Mouse (Mus musculus): ENCODE measurements around the gene Faap20.

Gene Faap20

DNA sequence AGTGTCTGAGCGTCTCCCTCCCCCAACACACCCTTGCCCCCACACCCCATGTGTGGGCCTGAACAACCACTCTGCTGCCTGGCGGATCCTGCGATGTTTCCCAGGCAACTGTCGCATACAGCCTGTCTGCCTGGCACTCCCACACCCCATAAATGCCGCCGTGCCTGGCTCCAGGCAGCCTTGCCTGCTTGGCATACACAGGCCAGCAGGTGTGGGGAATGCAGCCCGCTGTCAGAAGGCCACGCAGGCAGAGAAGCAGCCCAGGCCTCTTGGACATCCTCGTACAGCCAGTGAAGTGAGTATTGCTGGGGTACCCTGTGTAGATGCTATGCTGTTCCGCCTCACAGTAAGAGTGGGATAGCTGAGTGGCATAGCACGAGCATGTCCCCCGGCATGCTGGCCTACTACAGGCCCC, 2.9 kb upstream of the Faap20 start:
- in situ Hi-C loops (cut with MboI), result loop anchor here (10.0 to 25.0 kb wide), 2 partner anchors 152 to 359 kb away; partner anchors contain the start of gene Fam213b

DNA sequence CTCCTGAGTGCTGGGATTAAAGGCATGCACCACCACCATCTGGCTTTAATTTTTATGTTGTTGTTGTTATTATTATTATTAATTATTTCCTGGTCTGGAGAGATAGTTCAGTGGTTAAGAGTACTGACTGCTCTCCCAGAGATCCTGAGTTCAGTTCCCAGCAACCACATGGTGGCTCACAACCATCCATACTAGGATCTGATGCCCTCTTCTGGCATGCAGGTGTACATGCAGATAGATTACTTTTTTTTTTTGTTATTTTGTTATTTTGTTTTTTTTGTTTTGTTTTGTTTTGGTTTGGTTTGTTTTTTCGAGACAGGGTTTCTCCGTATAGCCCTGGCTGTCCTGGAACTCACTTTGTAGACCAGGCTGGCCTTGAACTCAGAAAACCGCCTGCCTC, 1.5 kb upstream of the Faap20 start:
- in situ Hi-C loops (cut with MboI), result loop anchor here (10.0 to 25.0 kb wide), 2 partner anchors 153 to 361 kb away; partner anchors contain the start of gene Fam213b

GRCm38 (mm10) chr4:155249257-155249647, 350 bp upstream of the Faap20 start:
- in situ Hi-C loops (cut with MboI), result loop anchor here (10.0 to 25.0 kb wide), 2 partner anchors 154 to 362 kb away; partner anchors contain the start of gene Fam213b

DNA sequence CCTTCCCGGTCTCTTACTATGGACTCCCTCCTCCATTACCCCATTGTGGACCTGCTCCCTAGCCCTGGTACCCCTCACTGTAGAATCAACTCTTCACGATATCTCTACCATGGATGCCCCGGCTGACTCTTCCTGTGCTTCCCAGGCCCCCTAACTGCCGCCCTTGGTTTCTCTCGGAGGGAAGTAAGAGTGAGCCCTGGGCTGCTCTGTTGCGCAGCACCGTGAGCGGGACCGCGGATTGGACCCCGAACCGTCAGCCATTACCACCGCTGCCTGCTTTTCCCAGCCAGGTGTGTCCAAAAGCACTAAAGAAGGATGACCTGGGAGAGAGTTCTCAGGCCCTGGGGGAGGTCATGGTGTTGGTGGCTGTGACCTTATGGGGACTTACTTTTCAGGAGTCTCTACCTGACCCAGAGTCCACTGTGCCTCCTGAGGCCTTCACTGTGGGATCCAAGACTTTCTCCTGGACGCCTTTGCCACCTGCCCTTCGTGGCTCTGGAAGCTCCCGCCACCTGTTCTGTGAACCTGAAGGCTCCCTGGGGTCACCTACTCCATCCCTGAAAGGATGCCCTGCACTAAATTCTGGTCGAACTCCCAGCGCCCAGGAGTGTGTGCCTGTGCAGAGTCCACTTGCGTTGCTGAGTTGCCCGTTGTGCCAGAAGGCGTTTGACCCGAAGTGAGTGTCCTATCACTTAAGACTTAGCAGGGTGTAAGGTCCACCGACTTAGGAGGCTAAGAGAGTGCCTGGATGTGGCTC, 937 bp downstream of the Faap20 start:
- in situ Hi-C loops (cut with MboI), result no loop called here

DNA sequence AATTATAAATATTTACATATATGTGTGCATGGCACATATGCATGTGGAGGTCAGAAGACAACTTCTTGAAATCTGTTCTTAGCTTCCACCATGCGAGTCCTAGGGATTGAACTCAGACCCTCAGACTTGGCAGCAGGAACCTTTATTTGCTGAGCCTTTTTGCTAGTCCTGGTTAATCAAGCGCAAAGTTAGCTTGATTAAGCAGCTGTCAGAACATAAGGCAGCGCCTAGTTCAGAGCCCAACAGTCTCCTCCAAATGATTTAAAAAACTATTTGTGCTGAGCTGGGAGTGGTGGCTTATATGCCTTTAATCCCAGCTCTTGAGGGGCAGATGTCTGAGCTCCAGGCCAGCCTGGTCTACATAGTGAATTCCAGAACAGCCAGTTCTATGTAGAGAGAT, 1.5 kb downstream of the Faap20 start:
- in situ Hi-C loops (cut with MboI), result no loop called here

- in situ Hi-C loops (cut with MboI), result no loop called here
These were observed 2.7 kb downstream of the Faap20 start for GRCm38 (mm10) chr4:155252253-155252652.

DNA sequence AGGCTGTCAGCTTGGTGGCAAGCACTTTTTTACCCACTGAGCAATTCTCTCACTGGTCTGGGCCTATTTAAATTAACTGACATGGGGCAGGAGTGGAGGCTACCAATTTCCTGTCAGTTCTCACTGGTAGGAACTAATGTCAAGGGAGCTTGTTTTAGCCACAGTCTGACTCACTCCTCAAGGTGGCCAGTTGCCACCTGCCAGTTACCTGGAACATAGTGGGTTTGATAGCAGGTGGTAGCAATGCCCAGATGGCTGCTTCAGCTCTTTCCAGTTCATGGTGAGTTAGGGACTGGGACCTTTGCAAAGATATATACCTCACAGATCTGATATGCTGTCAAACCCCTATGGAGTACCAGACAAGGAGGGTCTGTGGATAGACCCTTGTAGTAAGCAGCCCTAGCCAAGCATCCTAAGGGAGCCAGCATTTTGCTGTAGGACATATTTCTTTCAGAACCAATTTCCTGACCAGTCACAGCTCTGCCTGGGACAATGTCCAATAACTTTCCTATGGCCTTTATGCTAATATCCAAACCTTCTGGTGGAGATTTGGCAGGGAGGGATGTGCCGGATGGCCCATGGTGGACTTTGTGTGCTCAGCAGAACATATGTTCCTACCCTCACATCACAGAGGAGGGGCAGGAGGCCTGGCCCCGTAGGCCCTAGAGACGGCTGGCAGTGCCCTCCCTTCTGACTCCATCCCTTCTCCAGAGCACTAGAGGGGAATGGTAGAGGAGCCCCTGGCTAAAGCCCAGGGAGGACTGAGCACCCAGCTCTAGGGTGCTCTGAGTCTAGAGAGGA, 15.1 kb downstream of the Faap20 start:
- in situ Hi-C loops (cut with MboI), result no loop called here

- in situ Hi-C loops (cut with MboI), result no loop called here
These were observed 17.5 kb downstream of the Faap20 start for GRCm38 (mm10) chr4:155267047-155267543.

GRCm38 (mm10) chr4:155267639-155268175, 18.1 kb downstream of the Faap20 start:
- in situ Hi-C loops (cut with MboI), result no loop called here

DNA sequence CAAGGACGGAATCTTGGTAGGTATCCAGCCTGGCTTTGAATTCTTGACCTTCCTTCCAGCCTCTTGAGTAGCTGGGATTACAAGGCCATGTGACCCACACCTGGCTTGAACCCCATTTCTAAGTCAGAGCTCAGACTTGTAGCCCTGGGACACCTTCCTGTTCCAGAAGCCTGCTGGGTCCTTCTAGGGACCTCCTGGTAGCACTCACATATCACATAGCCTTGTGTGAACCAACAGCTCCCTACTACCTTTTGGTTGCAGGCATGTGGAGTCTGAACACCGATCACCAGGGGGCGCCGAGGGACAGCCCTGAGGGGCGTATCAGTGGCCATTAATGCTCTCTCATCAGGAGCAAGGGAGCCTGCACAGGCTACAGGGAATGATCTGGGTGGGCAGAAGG, 18.8 kb downstream of the Faap20 start:
- in situ Hi-C loops (cut with MboI), result no loop called here

DNA sequence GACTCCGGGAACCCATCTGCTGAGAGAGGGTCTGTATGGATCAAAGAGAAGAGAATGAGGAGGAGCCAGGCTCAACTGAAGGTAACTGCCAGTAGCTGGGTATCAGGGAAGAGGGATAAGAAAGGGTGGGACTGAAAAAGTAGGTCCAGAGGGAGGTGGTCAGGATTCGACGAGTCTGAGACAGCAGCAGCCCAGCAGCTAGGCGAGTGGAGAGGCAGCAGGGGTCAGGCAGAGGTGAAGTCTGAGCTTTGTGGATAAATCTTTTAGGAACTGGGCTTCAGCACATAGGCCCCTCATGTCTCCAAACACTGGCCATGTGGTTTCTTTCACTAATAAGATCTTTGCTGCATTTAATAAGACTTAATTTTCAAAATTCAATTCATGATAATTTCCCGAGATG, 24.8 kb downstream of the Faap20 start:
- in situ Hi-C loops (cut with MboI), result no loop called here

GRCm38 (mm10) chr4:155274851-155275250, 25.2 kb downstream of the Faap20 start:
- in situ Hi-C loops (cut with MboI), result no loop called here

- in situ Hi-C loops (cut with MboI), result no loop called here
These were observed 28.4 kb downstream of the Faap20 start for GRCm38 (mm10) chr4:155277963-155278362.

DNA sequence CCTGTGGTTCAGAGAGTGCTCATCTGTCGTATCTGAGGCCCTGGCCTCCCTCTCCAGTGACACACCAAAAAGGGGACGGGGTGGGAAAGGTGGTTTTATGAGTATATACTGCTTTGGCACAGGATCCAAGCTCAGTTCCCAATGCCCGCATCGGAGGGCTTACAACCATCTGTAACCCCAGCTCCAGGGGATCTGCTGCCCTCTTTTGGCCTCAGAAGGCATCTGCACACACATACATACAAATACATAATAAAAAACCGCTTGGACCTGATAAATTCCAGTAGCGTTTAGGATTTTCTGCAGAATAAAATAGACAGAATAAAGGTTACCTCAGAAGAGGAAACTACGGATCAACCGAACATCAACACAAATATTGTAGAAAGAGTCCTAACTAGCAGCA, 29.5 kb downstream of the Faap20 start:
- in situ Hi-C loops (cut with MboI), result no loop called here

DNA sequence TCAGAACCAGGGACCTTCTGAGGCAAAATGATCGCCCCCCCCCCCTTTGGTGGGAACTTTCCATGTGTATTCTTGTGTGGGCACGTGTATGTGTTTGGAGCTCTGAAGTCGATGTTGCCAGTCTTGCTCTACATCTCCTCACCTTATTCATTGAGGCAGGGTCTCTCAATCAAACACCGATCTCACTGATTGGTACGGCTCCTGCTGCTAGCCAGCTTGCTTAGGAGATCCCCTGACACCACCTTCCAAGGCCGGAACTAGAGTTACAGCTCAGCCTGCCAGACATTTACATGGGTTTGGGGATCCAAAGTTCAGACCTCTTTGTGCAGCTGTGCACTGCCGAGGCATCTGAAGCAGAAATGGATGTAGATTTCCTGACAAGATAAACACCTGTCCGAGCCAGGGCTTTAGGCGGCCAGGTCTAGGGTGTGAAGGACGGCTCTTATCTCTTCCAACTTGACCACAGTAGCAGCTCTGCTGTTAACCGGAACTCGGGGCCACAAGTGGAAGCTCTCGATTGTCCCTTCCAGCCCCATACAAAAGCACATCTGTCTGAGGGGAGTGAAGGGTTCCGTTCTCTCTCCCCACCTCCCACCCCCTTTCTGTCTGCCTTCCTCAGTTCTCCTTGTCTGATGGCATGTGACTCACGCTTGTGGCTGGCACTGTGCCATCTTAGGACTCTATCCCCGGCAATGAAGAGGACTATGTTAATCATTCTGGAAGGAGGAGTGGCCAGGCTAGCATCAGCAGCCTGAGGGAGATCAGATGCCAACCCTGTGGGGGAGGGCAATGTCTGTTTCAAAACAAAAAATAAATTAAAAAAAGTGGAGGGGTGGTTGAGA, 30.5 kb downstream of the Faap20 start:
- in situ Hi-C loops (cut with MboI), result no loop called here

DNA sequence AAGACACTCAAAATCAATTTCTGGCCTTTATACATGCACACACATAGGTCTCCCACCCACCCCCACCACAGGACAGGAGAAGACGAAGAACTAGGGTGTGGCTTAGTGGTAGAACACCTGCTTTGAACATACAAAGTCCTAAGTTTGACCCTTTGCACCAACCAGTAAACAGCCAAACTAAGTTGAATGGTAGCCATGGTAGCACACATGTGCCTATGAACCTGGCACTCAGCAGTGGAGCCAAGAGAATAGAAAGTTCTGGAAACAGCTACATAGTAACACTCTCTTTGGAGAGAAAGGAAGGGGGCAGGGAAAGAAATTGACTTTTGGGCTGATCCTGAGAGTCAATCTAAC, 31.1 kb downstream of the Faap20 start:
- in situ Hi-C loops (cut with MboI), result no loop called here

DNA sequence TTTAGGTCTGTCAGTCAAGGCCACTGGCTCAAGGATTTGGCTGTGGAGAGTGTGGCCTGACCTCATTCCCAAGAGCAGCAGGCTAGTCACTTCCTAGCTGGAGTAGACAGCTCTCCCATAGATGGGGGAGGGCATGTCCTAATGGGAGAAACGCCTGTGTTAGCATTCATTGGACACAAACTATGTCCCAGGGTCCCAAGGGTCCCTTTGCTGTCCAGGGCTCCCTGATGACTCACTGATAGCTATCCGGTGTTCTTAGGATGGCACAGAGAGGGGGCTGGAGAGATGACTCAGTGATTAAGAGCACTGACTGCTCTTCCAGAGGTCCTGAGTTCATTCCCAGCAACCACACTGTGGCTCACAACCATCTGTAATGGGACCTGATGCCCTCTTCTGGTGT, 31.6 kb downstream of the Faap20 start:
- in situ Hi-C loops (cut with MboI), result no loop called here

- in situ Hi-C loops (cut with MboI), result no loop called here
These were observed 32.0 kb downstream of the Faap20 start for GRCm38 (mm10) chr4:155281652-155282051.

DNA sequence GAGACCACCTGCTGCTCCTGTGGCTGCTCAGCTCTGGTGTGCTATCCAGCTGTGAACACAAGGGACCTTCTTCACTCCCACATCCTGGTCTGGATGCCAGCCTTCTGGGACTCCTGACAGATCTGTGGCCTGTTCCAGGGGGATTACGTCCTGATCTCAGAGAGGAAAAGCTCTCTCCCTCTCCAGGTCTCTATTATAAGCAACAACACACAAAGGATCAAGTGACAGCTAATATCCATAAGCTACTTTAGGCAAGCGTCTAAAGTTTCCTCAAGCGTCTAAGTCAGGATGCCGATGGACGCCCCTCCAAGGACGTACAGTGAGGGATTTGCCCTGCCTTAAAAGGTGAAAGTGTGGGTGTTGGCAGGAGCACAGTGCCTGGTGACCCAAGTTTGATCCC, 32.6 kb downstream of the Faap20 start:
- in situ Hi-C loops (cut with MboI), result no loop called here

GRCm38 (mm10) chr4:155283001-155283503, 33.5 kb downstream of the Faap20 start:
- in situ Hi-C loops (cut with MboI), result no loop called here

GRCm38 (mm10) chr4:155283585-155283984, 34.0 kb downstream of the Faap20 start:
- in situ Hi-C loops (cut with MboI), result no loop called here
